Mouse (Mus musculus) testis, adult 2 months (tissue): ENCODE results near the gene Jam2.

Experiments
- CTCF ChIP-seq: fragments of 200-500 bp; IDR thresholded peaks from 2 replicates; pipeline ENCODE4 v1.5.1; 2012; ENCODE audit warnings: low read depth, mild to moderate bottlenecking, inconsistent platforms, low read length, moderate library complexity; ENCODE audit not compliant: control insufficient read depth, insufficient read depth, insufficient replicate concordance
- POLR2A ChIP-seq: fragments of 200-500 bp; IDR thresholded peaks from 2 replicates; pipeline ENCODE4 v1.6.1; 2012; ENCODE audit warnings: low read depth, mild to moderate bottlenecking, inconsistent platforms, low read length, moderate library complexity; ENCODE audit not compliant: control insufficient read depth

DNA sequence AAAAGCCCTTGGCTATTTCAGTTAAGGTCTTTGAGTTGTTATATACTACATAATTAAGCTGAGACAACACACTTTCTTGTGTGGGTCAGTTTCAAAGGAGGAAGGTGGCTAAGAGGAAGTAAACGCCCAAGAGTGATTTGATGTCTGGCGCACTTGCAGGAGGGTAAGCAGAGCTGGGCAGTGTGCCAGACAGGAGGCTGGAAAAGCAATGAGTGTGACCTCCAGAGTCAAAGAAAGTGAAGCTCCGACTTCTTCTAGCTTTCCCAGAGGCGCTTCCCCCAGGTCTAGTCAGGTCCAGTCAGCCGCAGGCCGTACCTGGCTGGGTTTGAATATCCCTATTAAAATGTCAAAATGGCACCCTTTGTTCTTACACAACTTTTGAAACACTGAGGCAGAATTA is 28.3 kb downstream of the Jam2 start:
- TF ChIP-seq CTCF (no peak), POLR2A (no peak)
